Mouse (Mus musculus): ENCODE data around the gene Mtrr. TPM values are rescaled to one million over a fixed set of nuclear protein-coding genes. Genes with fewer than 3 reads are reported as not detected.
A peak's percentile ranks its signal among the peaks of the same experiment; 100 is the strongest.
"Not testable (repeated sequence)": the region's sequence is repeated elsewhere in the genome, so short reads cannot be mapped to it uniquely, and the experiment has no call there.

Mtrr gene
- polyA plus RNA-seq, 1 experiment: 9.0 TPM

DNA sequence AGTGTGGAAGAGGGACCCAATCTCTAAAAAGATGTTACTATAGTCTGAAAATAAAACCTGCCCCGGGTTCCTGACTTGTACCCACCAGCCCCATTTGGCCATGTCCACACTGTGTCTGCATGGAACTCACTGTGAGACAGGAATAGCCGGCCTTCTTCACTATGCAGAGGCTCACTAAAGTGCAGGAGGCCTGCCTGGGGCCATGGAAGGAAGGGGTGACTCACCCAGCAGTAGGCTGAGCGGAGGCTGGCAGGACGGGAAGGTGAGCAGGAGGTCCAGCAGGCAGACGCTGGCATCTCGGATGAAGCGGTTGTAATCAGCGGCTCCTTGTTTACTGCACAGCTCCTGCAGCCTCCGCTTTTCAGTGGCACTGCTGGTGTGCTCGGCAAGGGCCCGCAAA, 13.4 kb downstream of the Mtrr start:
- no peak for TF ChIP-seq CTCF (IDR thresholded peaks at IDR 0.05; ENCODE audit: control insufficient read depth, insufficient read depth, insufficient replicate concordance, low read depth, low read length)
- no peak for TF ChIP-seq POLR2A (IDR thresholded peaks at IDR 0.05; ENCODE audit: control insufficient read depth, low read depth, low read length)
- Histone ChIP-seq H3K27me3 (ENCODE audit: control insufficient read depth, insufficient read depth, low read length) (no peaks in the 10 kb centered on the region), H3K4me3 (ENCODE audit: control insufficient read depth, low read depth, low read length) (no peak overlapping the region), H3K27ac (ENCODE audit: control insufficient read depth, insufficient read depth, low read depth, low read length) (no peak overlapping the region), H3K36me3 (ENCODE audit: control insufficient read depth, insufficient read depth, low read length) (peaks cover 6% of the 10 kb centered on the region), H3K4me1 (ENCODE audit: control insufficient read depth, insufficient read depth, low read length) (no peaks in the 10 kb centered on the region)

GRCm38 (mm10) chr13:68568110-68568509, 13.8 kb downstream of the Mtrr start:
- no peak for TF ChIP-seq POLR2A (IDR thresholded peaks at IDR 0.05; ENCODE audit: control insufficient read depth, low read depth, low read length)
- TF ChIP-seq CTCF (IDR thresholded peaks at IDR 0.05; ENCODE audit: control insufficient read depth, insufficient read depth, insufficient replicate concordance, low read depth, low read length): no peak
- peaks cover 7% of the 10 kb centered on the region for H3K36me3 ChIP-seq (ENCODE audit: control insufficient read depth, insufficient read depth, low read length)
- no peaks in the 10 kb centered on the region for H3K4me1 ChIP-seq (ENCODE audit: control insufficient read depth, insufficient read depth, low read length)
- no peaks in the 10 kb centered on the region for H3K27me3 ChIP-seq (ENCODE audit: control insufficient read depth, insufficient read depth, low read length)
- no peak overlapping the region for H3K4me3 ChIP-seq (ENCODE audit: control insufficient read depth, low read depth, low read length)
- no peak overlapping the region for H3K27ac ChIP-seq (ENCODE audit: control insufficient read depth, insufficient read depth, low read depth, low read length)

DNA sequence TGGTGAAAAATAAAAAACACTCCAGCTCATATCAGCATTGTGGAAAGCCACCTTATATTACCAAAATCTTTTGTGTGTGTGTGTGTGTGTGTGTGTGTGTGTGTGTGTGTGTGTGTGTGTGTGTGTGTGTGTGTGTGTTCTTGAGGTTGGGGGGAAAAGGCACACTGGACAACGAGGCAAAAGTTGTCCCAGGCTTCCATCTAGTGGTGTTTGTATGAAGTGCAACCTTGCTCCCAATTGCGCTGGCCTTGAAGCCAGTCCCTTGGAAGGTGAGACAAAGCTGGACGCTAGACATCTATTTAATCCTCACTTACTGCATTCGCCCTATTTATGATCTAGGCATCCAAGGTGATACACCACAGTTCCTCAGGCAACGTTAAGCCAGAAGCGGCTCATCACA, 28.6 kb downstream of the Mtrr start:
- not testable (repeated sequence) for H3K27ac ChIP-seq (ENCODE audit: control insufficient read depth, insufficient read depth, low read depth, low read length); H3K27me3 ChIP-seq (ENCODE audit: control insufficient read depth, insufficient read depth, low read length); H3K36me3 ChIP-seq (ENCODE audit: control insufficient read depth, insufficient read depth, low read length); H3K4me3 ChIP-seq (ENCODE audit: control insufficient read depth, low read depth, low read length); H3K4me1 ChIP-seq (ENCODE audit: control insufficient read depth, insufficient read depth, low read length)
- peak; percentile 49; the same call in 1 of the 2 replicates for TF ChIP-seq CTCF (IDR thresholded peaks at IDR 0.05; ENCODE audit: control insufficient read depth, insufficient read depth, insufficient replicate concordance, low read depth, low read length)

Other genes starting within 250 kb of the Mtrr start
- 14.4 and 15.8 TPM in 2 replicates for gene Fastkd3, start 85 bp upstream of the Mtrr start, polyA plus RNA-seq (2012; rRNA removed)
- gene 1700001L19Rik, start 15.3 kb upstream of the Mtrr start, polyA plus RNA-seq (2012; rRNA removed): 89.7 and 97.9 TPM in 2 replicates

All from testis, adult 2 months (tissue).